Mouse (Mus musculus) thymus, adult 2 months (tissue): ENCODE measurements around the gene Cdc42bpg.

Experiments
- CTCF ChIP-seq: fragments of 200-500 bp; IDR thresholded peaks from 2 replicates; pipeline ENCODE4 v1.5.1; 2012; ENCODE audit warnings: mild to moderate bottlenecking, control low read depth, low read length, moderate library complexity, borderline replicate concordance; ENCODE audit not compliant: control insufficient read depth, poor library complexity, insufficient read depth; ENCODE audit errors: extremely low read depth
- POLR2A ChIP-seq: fragments of 200-500 bp; IDR thresholded peaks from 2 replicates; pipeline ENCODE4 v1.6.1; 2012; ENCODE audit warnings: mild to moderate bottlenecking, low read length, control low read depth, moderate library complexity; ENCODE audit not compliant: control insufficient read depth, poor library complexity, insufficient read depth; ENCODE audit errors: extremely low read depth

DNA sequence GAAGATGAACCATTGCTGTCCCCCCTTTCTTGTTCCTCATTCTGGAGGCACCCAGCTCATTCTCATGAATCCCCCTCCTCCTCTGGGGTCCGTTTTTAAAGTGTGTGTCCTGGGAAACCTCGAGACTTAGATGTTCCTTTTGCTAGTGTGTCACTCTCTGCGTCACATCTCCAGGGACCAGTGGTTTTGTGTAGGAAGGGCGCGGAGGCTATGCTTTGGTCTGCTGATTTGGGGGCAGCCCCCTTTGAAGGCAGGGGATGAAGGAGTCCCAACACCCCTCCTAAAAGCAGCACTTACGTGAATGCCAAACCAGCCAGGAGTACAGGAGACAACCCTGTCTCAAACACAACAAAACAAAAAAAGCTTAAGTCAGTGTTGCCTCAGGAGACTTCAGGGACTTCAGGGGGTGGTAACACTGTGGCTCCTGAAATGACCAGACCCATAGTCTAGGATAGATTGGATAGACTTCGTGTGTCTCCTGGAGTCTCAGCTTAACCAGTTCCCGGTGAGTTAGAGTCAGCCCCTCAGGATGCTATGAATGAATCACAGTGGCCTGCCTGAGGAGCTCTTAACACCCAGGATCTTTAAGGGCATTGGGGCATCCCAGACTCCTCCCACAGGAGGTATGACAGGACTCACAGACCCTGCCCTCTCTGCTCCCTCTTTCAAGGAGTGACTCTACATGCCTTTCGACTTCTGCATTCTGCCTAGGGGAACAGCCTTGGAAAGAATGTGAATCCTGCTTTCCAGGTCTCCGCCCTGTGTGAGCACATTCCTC lies 28.4 kb upstream of the Cdc42bpg start:
- no peak for TF ChIP-seq CTCF
- no peak for TF ChIP-seq POLR2A
